Mouse (Mus musculus): ENCODE data around the gene Mcat. TPM values are rescaled to one million over a fixed set of nuclear protein-coding genes. Genes with fewer than 3 reads are reported as not detected.
A peak's percentile ranks its signal among the peaks of the same experiment; 100 is the strongest.

Mcat gene
- total RNA-seq, 2 experiments from 2014 or later = 27.5 to 33.5 TPM

GRCm38 (mm10) chr15:83546029-83546428, 17.6 kb downstream of the Mcat start:
- intact Hi-C loops (cut with DNase I) = no loop called here
- DNase-seq (ENCODE audit: low spot score in 2 of 2) = no peak

GRCm38 (mm10) chr15:83541647-83542287, 21.8 kb downstream of the Mcat start:
- no peak for DNase-seq (ENCODE audit: low spot score in 2 of 2)
- intact Hi-C loops (cut with DNase I) = no loop called here

GRCm38 (mm10) chr15:83539905-83540304, 23.7 kb downstream of the Mcat start:
- intact Hi-C loops (cut with DNase I) = no loop called here
- no peak for DNase-seq (ENCODE audit: low spot score in 2 of 2)

- no peak for DNase-seq (ENCODE audit: low spot score in 2 of 2)
- intact Hi-C loops (cut with DNase I) = no loop called here
Measured at GRCm38 (mm10) chr15:83538855-83539254, 24.7 kb downstream of the Mcat start.

DNA sequence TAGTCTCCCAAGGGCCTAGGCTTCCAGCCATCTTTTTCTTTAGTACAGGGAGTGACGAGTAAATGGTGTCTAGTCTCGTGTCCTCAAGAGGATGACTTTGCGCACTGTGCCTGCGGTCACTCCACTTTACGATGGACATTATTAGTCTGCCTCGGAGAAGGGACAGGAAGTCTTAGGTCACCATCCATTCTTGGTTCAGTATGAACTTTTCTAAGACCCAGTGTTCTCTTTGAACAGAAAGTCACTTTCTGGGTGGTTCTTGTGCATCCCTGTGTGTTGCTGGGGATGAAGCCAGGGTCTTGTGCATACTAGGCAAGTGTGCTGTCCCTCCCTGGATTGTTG, 27.7 kb downstream of the Mcat start:
- intact Hi-C loops (cut with DNase I) = no loop called here
- DNase-seq (ENCODE audit: low spot score in 2 of 2) = no peak

- intact Hi-C loops (cut with DNase I) = no loop called here
- DNase-seq (ENCODE audit: low spot score in 2 of 2) = no peak
Measured at GRCm38 (mm10) chr15:83534960-83535889, 28.4 kb downstream of the Mcat start.

DNA sequence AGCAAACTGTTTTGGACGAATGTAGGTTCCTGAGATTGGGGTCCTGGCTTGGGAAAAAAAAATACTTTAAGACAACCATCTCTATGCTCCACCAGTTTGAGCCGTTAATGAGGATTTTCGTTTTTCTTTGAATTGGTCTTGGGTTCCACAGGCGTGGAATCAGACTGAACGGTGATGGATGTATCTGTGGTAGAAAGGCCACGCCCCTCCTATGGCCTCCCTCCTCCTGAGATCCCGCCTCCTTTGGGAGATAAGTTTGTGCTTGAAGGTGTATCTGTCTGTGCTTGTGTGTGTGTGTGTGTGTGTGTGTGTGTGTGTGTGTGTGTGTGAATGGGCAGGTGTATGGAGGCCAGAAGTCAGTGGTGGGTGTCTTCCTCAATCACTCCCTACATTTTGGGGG, 31.0 kb downstream of the Mcat start:
- DNase-seq (ENCODE audit: low spot score in 2 of 2) = no peak
- intact Hi-C loops (cut with DNase I) = no loop called here

DNA sequence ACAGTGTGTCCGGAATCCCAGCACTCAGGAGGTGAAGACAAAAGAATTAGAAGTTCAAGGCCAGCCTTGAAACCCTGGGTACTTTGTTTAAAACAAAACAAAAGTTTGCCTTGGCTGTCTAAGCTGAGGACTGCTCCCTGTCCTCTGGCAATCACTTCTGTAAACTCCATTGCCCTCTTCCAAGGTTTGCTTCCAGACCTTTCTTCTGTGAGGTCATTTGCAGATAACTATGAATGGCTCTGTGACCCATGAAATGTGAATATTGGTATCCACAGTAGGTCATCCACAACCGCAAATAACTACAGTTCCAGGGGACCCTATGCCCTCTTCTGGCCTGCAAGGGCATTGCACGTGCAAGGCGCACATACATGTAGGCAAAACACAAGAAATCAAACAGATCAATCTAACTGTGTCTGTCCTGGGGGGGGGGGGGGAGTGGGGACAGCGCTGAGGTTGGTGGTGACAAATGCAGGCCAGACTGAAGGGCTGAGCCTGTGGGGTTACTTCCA, 31.6 kb downstream of the Mcat start:
- DNase-seq (ENCODE audit: low spot score in 2 of 2) = no peak
- intact Hi-C loops (cut with DNase I) = no loop called here

GRCm38 (mm10) chr15:83530688-83531087, 32.9 kb downstream of the Mcat start:
- intact Hi-C loops (cut with DNase I) = no loop called here

GRCm38 (mm10) chr15:83530233-83530632, 33.4 kb downstream of the Mcat start:
- intact Hi-C loops (cut with DNase I) = no loop called here

More at GRCm38 (mm10) chr15:83530688-83531087, 32.9 kb downstream of the Mcat start:
- no peak for DNase-seq (ENCODE audit: low spot score in 2 of 2)

DNA sequence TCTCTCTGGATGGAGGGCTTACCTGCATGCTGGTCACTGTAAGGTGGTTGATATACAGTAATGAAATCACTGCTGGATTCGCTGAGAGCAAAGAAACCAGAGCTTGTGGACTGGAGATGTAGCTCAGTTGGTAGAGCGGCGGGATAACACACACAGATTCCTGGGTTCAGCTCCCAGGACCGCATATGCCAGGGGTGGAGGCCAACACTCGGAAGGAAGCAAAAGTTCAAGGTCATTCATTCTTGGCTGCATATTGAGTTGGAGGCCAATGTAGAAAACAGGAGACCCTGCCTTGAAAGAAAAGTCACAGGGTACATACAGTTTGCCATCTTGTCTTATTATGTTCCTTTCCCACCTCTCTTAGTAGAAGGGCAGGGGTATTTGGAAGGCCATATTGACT, 33.8 kb downstream of the Mcat start:
- intact Hi-C loops (cut with DNase I) = no loop called here
- no peak for DNase-seq (ENCODE audit: low spot score in 2 of 2)

More at GRCm38 (mm10) chr15:83530233-83530632, 33.4 kb downstream of the Mcat start:
- no peak for DNase-seq (ENCODE audit: low spot score in 2 of 2)

- DNase-seq (ENCODE audit: low spot score in 2 of 2) = no peak
- intact Hi-C loops (cut with DNase I) = no loop called here
Measured at GRCm38 (mm10) chr15:83528892-83529291, 34.7 kb downstream of the Mcat start.

DNA sequence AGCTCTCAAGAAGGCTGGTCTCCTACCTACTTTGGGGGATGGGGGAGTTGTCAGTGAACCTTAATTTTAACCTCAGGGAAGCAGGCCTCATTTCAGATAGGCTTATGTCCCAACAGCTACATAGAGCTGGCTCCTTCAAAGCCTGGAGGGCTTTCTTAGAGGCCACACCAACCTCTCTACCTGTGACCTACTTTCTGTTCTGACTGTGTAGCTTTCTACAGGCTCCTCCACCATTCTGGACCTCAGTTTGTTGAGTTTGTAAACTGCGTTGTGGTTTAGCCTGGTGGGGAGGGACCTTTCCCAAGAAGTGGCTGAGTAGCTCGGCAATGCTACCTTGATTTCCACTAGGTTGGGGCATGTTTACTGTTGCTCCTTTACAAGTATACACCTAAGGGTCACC, 35.8 kb downstream of the Mcat start:
- no peak for DNase-seq (ENCODE audit: low spot score in 2 of 2)
- intact Hi-C loops (cut with DNase I) = no loop called here

DNA sequence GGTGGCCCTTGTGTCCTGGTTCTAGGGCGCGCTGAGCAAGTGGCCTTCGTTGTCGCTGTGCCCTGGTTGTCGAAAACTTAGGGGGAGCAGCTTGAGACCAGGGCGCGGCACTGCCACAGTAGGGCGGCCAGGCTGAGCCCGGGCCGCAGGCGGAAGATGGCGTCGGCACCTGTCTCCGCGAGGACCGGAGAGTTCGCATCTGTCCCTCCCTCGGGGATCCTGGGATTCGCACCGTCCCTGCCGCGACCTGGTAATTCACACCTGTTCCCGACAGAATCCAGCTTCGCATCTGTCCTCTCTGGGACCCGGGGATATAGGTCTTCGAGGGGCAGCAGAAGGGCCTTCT, 36.5 kb downstream of the Mcat start:
- no peak for DNase-seq (ENCODE audit: low spot score in 2 of 2)
- intact Hi-C loops (cut with DNase I) = no loop called here

DNA sequence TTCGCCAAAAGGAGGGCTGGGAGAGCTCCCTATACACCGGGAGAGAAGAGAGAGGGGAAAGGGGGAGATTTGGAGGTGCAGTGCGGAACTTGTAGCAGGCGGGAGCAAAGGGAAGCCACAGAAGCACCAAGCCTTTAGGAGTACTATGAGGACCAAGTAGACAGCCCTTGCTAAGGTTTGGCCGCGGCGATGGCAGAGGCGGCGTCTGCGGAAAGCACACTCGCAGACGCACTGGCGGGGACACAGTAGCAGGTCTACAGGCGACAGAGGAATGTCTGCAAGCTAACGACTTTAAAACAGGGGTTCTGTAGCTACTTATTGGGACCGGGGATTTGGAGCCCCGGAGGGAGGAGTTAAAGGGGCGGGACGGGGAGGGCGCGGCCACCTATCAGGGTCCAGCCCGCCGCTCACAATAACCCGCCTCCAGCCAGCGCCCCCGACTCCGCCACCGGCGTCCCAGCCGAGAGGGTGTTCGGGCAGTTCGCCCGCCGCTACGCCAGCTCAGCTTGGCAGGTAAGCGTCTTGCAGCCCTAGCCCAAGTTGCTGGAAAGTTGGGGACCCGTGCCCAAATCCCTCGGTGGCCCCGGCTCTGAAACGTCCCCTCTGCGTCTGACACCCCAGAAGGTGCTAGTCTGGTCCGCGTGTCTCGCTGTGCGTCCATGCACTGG, 37.0 kb downstream of the Mcat start, which contains the start of gene Bik:
TSS of gene Bik (plus strand) at position 439 of the 668 bp plus-strand sequence.
- intact Hi-C loops (cut with DNase I) = no loop called here
- peak in 1 of 2 experiments; percentile 9 for DNase-seq (ENCODE audit: low spot score in 2 of 2)

- no peak for DNase-seq (ENCODE audit: low spot score in 2 of 2)
- intact Hi-C loops (cut with DNase I) = no loop called here
Measured at GRCm38 (mm10) chr15:83524333-83524729, 39.3 kb downstream of the Mcat start.

DNA sequence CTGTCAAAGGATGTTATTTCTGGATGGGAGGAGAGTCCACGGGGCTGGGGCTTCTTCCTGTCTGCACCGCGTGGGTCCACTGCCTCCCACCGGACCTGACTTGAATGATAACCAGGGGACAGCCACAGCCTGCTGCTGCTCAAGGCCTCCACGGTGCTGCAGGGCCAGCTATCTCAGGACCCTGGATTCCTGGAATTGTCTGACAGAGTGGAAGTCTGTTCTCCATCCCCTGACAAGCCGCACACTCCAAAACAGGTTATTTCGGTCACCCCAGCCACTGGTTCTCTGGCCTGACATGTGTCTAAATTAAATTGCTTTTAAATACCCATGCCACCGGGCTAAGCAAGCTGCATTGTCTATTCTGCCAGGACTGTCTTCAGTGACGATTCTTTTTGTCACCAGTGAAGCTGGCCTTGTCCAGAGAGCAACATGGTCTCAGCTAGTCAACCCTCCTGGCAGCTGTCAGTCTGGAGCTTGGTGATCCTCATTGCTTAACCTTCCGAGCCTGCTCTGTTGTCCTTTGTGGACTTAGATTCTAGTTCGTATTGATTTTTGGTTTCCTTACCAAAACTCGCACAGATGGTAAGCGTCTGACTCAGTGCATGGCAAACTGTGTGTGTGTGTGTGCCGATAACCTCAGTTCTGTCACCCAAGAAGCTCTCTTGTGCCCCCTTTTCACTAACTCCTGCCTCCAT, 39.8 kb downstream of the Mcat start:
- intact Hi-C loops (cut with DNase I) = no loop called here
- no peak for DNase-seq (ENCODE audit: low spot score in 2 of 2)

DNA sequence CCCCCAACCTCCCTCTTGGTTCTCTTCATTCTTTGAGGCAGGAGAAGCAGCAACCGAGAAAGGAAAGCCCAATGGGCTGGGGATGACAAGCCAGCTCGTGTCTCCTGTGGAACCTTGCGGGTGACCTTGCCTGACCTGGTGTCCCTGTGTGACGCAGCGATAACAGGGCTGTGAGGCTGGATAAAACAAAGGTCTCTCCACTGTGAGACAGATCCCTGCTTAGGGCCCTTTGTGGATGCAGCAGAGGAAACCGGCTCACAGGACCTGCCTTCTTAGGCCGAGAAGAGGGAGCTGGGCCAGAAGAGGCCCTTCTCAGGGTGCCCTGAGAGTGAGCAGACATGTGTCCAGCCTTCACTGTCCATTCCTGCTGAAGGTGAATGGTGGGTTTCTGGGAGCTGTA, 40.4 kb downstream of the Mcat start:
- intact Hi-C loops (cut with DNase I) = no loop called here
- DNase-seq (ENCODE audit: low spot score in 2 of 2) = no peak

DNA sequence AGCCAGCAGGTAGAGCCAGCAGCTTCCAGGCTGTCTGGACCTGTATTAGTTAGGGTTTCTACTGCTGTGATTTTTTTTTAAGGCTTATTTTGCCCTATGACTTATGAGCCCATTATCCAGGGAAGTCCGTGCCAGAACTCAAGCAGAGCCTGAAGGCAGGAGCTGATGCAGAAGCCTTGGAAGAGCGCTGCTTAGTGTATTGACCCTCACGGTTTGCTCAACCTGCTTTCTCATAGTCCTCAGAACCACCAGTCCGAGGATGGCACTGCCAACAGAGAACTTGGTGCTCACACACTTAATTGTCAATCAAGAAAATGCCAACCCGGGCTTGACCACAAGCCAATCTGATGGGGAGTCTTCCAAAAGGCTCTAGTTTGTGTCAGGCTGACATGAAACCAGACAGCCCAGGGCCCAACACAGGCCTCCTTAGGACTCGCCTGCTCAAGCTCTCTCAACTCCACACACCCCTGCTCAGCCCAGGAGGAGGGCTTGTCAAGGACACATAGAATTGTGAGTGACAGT, 42.7 kb downstream of the Mcat start:
- intact Hi-C loops (cut with DNase I) = no loop called here
- DNase-seq (ENCODE audit: low spot score in 2 of 2) = no peak

Data from left cerebral cortex, postnatal 36 days (tissue).